Mouse (Mus musculus) A20 (cell line): ENCODE measurements at regions not wholly inside any gene's neighbourhood (a gene's known extent, or its start where the extent isn't known, plus 50 kb on each side); places are given as distances from the start of the nearest gene placed in this dataset.
"Not testable (repeated sequence)": the region's sequence is repeated elsewhere in the genome, so short reads cannot be mapped to it uniquely, and the experiment has no call there.

Experiments used
- DNase-seq: peaks from one replicate; pipeline ENCODE4 v3.0.0-alpha.2; 2011; ENCODE audit warnings: low read depth, low spot score

GRCm38 (mm10) chr9:104399927-104400326 lies 62.4 kb upstream of the Acpp start:
- DNase-seq: peak; percentile 7

- not testable (repeated sequence) for DNase-seq
Observed at GRCm38 (mm10) chr9:104398484-104398883, 60.9 kb upstream of the Acpp start.

GRCm38 (mm10) chr9:104387805-104388204 lies 50.3 kb upstream of the Acpp start:
- peak; percentile 35 for DNase-seq
